21 mouse cellular contexts compared by ENCODE assay signal in the genomic region with DNA sequence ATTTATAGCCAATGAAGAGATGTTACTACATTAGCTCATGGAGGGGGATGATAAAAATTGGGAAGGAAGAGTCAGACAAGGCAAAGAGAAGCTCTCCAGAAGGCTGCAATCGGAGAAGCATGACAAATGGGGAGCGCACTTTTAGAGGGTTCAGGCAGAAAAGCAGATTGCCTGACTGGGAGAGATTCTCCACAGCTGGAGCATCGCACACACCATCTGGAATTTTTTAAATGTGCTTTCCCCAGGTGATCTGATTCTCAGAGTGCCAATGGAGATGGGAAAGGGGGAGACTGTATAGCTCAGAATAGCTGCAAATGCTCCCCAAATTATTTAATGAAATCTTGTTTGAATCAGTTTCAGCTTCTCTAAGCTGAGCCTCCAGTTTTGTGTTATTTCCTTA.
DNase-seq lines count a peak whose midpoint lies in the region; ATAC-seq lines count a peak whose summit lies in the region.
"Had no signal": no experiment of that assay in that cellular context is flagged by ENCODE, and none has a peak within 500 bp of the region (broad histone marks: within the 10 kb centered on the region; RNA-seq: fewer than 3 reads in every experiment).

No protein-coding gene starts in this region.

- no peak overlapping the region for H3K9ac ChIP-seq in kidney, embryonic 16.5 days (replicated peaks; ENCODE audit: low read length)
- no peak overlapping the region for H3K9ac ChIP-seq in midbrain, embryonic 11.5 days (ENCODE audit: low read length)
- no peak overlapping the region for H3K9ac ChIP-seq in embryonic facial prominence, embryonic 11.5 days (replicated peaks; ENCODE audit: low read length)
- H3K9ac ChIP-seq in forebrain, embryonic 14.5 days (ENCODE audit: low read length), result no peak overlapping the region
- H3K9ac ChIP-seq: forebrain, embryonic 12.5 days; forebrain, postnatal 0 days; heart, embryonic 15.5 days; hindbrain, embryonic 13.5 days had no signal

- no peak overlapping the region for H3K4me3 ChIP-seq in kidney, embryonic 16.5 days (ENCODE audit: low read length)
- H3K4me3 ChIP-seq in midbrain, embryonic 11.5 days (ENCODE audit: low read depth, low read length), result no peak overlapping the region
- no peak overlapping the region for H3K4me3 ChIP-seq in midbrain, embryonic 10.5 days
- no peak overlapping the region for H3K4me3 ChIP-seq in embryonic facial prominence, embryonic 11.5 days (ENCODE audit: low read depth, low read length)
- no peak overlapping the region for H3K4me3 ChIP-seq in forebrain, embryonic 14.5 days (ENCODE audit: low read depth, low read length)
- H3K4me3 ChIP-seq: forebrain, embryonic 12.5 days; heart, adult 2 months; heart, embryonic 15.5 days; hindbrain, embryonic 13.5 days had no signal

- H3K4me2 ChIP-seq in kidney, embryonic 16.5 days (replicated peaks; ENCODE audit: low read depth, low read length), result no peak overlapping the region
- no peak overlapping the region for H3K4me2 ChIP-seq in midbrain, embryonic 11.5 days
- no peak overlapping the region for H3K4me2 ChIP-seq in embryonic facial prominence, embryonic 11.5 days (ENCODE audit: low read depth, low read length)
- H3K4me2 ChIP-seq in forebrain, embryonic 14.5 days (ENCODE audit: low read length), result no peak overlapping the region
- H3K4me2 ChIP-seq: forebrain, embryonic 12.5 days; heart, embryonic 11.5 days; heart, embryonic 15.5 days; hindbrain, embryonic 13.5 days had no signal

- H3K36me3 ChIP-seq in kidney, embryonic 16.5 days (ENCODE audit: insufficient read depth, low read length), result no peaks in the 10 kb centered on the region
- no peaks in the 10 kb centered on the region for H3K36me3 ChIP-seq in midbrain, embryonic 11.5 days (ENCODE audit: control insufficient read depth, insufficient read depth, low read length)
- no peaks in the 10 kb centered on the region for H3K36me3 ChIP-seq in midbrain, embryonic 10.5 days
- no peaks in the 10 kb centered on the region for H3K36me3 ChIP-seq in embryonic facial prominence, embryonic 11.5 days (replicated peaks; ENCODE audit: control insufficient read depth, insufficient read depth, low read depth, low read length)
- H3K36me3 ChIP-seq in forebrain, embryonic 14.5 days (ENCODE audit: control insufficient read depth, insufficient read depth, low read length), result no peaks in the 10 kb centered on the region
- H3K36me3 ChIP-seq: forebrain, embryonic 12.5 days; heart, embryonic 15.5 days; hindbrain, embryonic 13.5 days had no signal

- H3K4me1 ChIP-seq in kidney, embryonic 16.5 days (ENCODE audit: insufficient read depth, low read length), result no peaks in the 10 kb centered on the region
- no peaks in the 10 kb centered on the region for H3K4me1 ChIP-seq in midbrain, embryonic 11.5 days (ENCODE audit: control insufficient read depth, insufficient read depth, low read length)
- no peaks in the 10 kb centered on the region for H3K4me1 ChIP-seq in midbrain, embryonic 10.5 days
- no peaks in the 10 kb centered on the region for H3K4me1 ChIP-seq in embryonic facial prominence, embryonic 11.5 days (ENCODE audit: control insufficient read depth, insufficient read depth, low read length)
- no peaks in the 10 kb centered on the region for H3K4me1 ChIP-seq in forebrain, embryonic 14.5 days (ENCODE audit: control insufficient read depth, insufficient read depth, low read length)
- H3K4me1 ChIP-seq: forebrain, embryonic 12.5 days; heart, embryonic 15.5 days; hindbrain, embryonic 13.5 days had no signal

- 29% methylated on average over 3 of the region's 3 CpGs for WGBS in kidney, embryonic 16.5 days
- 80% methylated on average over 3 of the region's 3 CpGs for WGBS in midbrain, embryonic 11.5 days
- WGBS in midbrain, embryonic 10.5 days, result 81% methylated on average over 3 of the region's 3 CpGs
- 56% methylated on average over 3 of the region's 3 CpGs for WGBS in embryonic facial prominence, embryonic 11.5 days
- WGBS in forebrain, embryonic 14.5 days, result 88% methylated on average over 3 of the region's 3 CpGs

- H3K27me3 ChIP-seq in kidney, embryonic 16.5 days (ENCODE audit: insufficient read depth, low read length), result no peaks in the 10 kb centered on the region
- no peaks in the 10 kb centered on the region for H3K27me3 ChIP-seq in midbrain, embryonic 11.5 days (ENCODE audit: control insufficient read depth, insufficient read depth, low read length)
- no peaks in the 10 kb centered on the region for H3K27me3 ChIP-seq in midbrain, embryonic 10.5 days (ENCODE audit: low read depth, poor library complexity, severe bottlenecking)
- H3K27me3 ChIP-seq in embryonic facial prominence, embryonic 11.5 days (ENCODE audit: control insufficient read depth, insufficient read depth, low read length), result no peaks in the 10 kb centered on the region
- no peaks in the 10 kb centered on the region for H3K27me3 ChIP-seq in forebrain, embryonic 14.5 days (replicated peaks; ENCODE audit: control insufficient read depth, insufficient read depth, low read length)
- H3K27me3 ChIP-seq: forebrain, embryonic 12.5 days; heart, embryonic 15.5 days; hindbrain, embryonic 13.5 days had no signal

- H3K9me3 ChIP-seq in kidney, embryonic 16.5 days (ENCODE audit: low read length), result no peaks in the 10 kb centered on the region
- H3K9me3 ChIP-seq in midbrain, embryonic 11.5 days (ENCODE audit: control insufficient read depth, low read length), result no peaks in the 10 kb centered on the region
- no peaks in the 10 kb centered on the region for H3K9me3 ChIP-seq in midbrain, embryonic 10.5 days (replicated peaks)
- H3K9me3 ChIP-seq in embryonic facial prominence, embryonic 11.5 days (replicated peaks; ENCODE audit: control insufficient read depth, low read length), result no peaks in the 10 kb centered on the region
- no peaks in the 10 kb centered on the region for H3K9me3 ChIP-seq in forebrain, embryonic 14.5 days (replicated peaks; ENCODE audit: control insufficient read depth, low read length)
- H3K9me3 ChIP-seq: forebrain, embryonic 12.5 days; heart, embryonic 15.5 days; hindbrain, embryonic 13.5 days had no signal

- ATAC-seq in kidney, embryonic 16.5 days (ENCODE audit: low FRiP score, low TSS enrichment), result no peak
- no peak for ATAC-seq in midbrain, embryonic 11.5 days (ENCODE audit: low FRiP score)
- no peak for ATAC-seq in embryonic facial prominence, embryonic 11.5 days (replicated peaks; ENCODE audit: insufficient number of reproducible peaks, low FRiP score, low TSS enrichment, low read depth)
- no peak for ATAC-seq in forebrain, embryonic 14.5 days
- ATAC-seq: forebrain, postnatal 0 days; hindbrain, postnatal 0 days had no signal

- 0 out of 2 replicates have a peak overlapping the region, but pooled peaks have one; percentile 14 for H3K27ac ChIP-seq in kidney, embryonic 16.5 days (ENCODE audit: low read length)
- H3K27ac ChIP-seq in midbrain, embryonic 11.5 days (ENCODE audit: low read depth, low read length), result no peak overlapping the region
- no peak overlapping the region for H3K27ac ChIP-seq in midbrain, embryonic 10.5 days (replicated peaks)
- no peak overlapping the region for H3K27ac ChIP-seq in embryonic facial prominence, embryonic 11.5 days (replicated peaks; ENCODE audit: low read depth, low read length)
- H3K27ac ChIP-seq in forebrain, embryonic 14.5 days (ENCODE audit: low read depth, low read length), result no peak overlapping the region
- H3K27ac ChIP-seq: forebrain, embryonic 12.5 days; heart, adult 2 months; heart, embryonic 15.5 days; hindbrain, embryonic 13.5 days; hindbrain, postnatal 0 days had no signal

- DNase-seq in kidney, adult 18-20 months, result no peak
- DNase-seq in midbrain, embryonic 11.5 days (ENCODE audit: low spot score, missing footprints), result peak; percentile 56
- no peak for DNase-seq in midbrain, embryonic 10.5 days (ENCODE audit: low spot score)
- peak; percentile 63 for DNase-seq in embryonic facial prominence, embryonic 11.5 days (ENCODE audit: low spot score)
- DNase-seq in mesoderm, embryonic 11.5 days (ENCODE audit: low read depth, low spot score), result peak; percentile 47
- DNase-seq in adrenal gland, postnatal 10 days, result no peak
- DNase-seq in forebrain, embryonic 14.5 days (ENCODE audit: low spot score), result no peak
- DNase-seq: adrenal gland, adult 8-10 months; cerebellum, adult 11 months; cerebellum, adult 8-10 months; cerebellum, postnatal 14 days; forebrain, postnatal 0 days; gastrocnemius, postnatal 14 days; heart, adult 2 months; heart, postnatal 14 days had no signal

Comparison
In these comparisons a context has a peak if more than half of its experiments do, and no peak if none do; other contexts are left out.
1. DNase-seq: peak in midbrain, embryonic 11.5 days (single experiment), embryonic facial prominence, embryonic 11.5 days (single experiment) and mesoderm, embryonic 11.5 days (single experiment); none in kidney, adult 18-20 months (single experiment), midbrain, embryonic 10.5 days (single experiment), adrenal gland, postnatal 10 days (single experiment) and forebrain, embryonic 14.5 days (single experiment).